Mouse (Mus musculus): ENCODE measurements at regions not wholly inside any gene's neighbourhood (a gene's known extent, or its start where the extent isn't known, plus 50 kb on each side); places are given as distances from the start of the nearest gene placed in this dataset.

DNA sequence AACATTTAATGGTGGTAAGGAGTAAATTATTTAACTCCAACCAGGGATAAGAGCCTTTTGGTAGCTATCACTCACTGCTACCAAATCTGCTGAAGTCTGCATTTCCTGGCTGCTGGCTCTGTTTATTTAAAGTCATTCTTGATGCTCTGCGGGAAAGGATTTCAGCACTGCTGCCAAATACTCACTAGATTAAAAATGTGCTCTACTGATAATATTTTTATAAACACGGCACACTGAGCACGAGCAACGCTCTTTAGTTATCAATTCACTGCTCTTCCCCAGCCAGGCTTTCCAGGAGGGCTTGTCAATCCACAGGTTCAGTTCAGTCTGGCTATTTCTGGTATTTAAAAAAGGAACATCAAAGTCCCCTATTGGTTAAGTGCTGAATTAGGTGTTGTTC, 591.3 kb upstream of the Cited2 start:
- no peak for TF ChIP-seq CTCF (IDR thresholded peaks at IDR 0.05; ENCODE audit: low read depth)
- no peak for TF ChIP-seq EP300 (IDR thresholded peaks at IDR 0.05; ENCODE audit: low read depth)

All from liver, embryonic 14.5 days (tissue).